Mouse (Mus musculus): ENCODE results near the gene Vmn1r193.
"Not testable (repeated sequence)": the region's sequence is repeated elsewhere in the genome, so short reads cannot be mapped to it uniquely, and the experiment has no call there.

Vmn1r193 gene

GRCm38 (mm10) chr13:22223060-22223459 lies at the start of gene Vmn1r193:
Gene Vmn1r193 (minus strand): TSS chr13:22223160.
- not testable (repeated sequence) for DNase-seq

GRCm38 (mm10) chr13:22271721-22272120 lies 48.8 kb upstream of the Vmn1r193 start:
- DNase-seq = no peak

DNA sequence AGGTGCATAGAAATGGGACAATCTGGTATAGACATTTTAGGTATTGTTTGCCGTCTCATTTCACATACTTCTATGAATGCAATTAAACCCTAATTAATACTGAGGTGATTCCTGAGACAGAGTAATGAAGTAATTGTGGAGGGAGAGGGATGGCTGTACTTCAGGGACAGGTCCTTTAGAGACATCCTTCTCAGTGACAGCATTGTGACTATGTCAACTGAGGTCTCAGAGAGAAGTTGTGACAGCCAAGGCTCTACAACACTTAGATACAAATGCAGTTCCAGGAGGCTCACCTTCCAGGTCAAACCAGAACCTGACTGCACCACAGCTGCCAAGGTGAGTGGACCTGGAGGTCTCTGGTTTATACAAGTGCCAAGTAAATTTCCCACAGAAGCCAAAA lies 47.3 kb upstream of the Vmn1r193 start, which contains the start of gene Vmn1r195:
Vmn1r195 (plus strand) TSS at position 301 of the 400 bp plus-strand sequence.
- DNase-seq = not testable (repeated sequence)

- DNase-seq = no peak
Measured at GRCm38 (mm10) chr13:22243915-22244314, 21.0 kb upstream of the Vmn1r193 start, which contains the start of gene Vmn1r194. Gene Vmn1r194 (plus strand): TSS chr13:22244215.

DNA sequence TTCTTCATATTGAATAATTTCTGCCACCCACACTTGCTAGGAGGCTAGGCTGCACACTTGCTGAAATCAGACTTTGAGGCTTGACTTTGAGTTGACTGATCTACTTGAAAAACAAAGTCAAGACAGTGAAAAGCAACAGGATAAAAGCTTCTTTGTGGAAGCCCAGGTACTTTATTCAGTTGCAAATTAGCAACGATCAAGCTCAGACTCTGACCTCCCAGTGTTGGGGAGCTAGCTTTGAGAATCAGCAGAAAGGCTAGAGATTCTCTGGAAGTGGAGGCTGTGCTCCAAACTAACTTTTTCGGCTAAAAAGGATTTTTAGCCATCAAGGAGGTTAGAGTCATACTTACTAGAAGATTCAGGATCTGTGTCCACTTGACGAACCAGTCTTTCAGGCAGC lies 30.2 kb downstream of the Vmn1r193 start:
- DNase-seq = not testable (repeated sequence)

DNA sequence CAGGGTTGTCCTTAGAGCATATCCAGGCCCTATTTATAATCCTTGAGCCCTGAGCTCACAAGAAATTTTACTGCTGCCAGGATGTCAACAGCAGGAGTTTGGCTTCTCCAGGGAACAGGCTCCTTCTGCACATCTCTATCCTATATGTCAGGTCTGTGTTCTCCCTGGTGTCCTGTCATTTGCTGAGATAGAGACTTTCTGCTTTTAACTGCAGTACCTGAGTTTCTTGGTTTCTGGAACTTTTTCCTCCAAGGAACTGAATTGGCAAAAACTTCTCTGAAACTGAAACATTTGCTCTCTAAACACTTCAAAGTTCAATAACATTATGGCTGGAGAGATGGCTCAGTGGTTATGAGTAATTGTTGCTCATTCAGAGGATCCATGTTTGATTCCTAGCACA lies 31.9 kb downstream of the Vmn1r193 start, which contains the start of gene Vmn1r192:
Vmn1r192 (minus strand) TSS at position 101 of the 400 bp plus-strand sequence.
- no peak for DNase-seq

DNA sequence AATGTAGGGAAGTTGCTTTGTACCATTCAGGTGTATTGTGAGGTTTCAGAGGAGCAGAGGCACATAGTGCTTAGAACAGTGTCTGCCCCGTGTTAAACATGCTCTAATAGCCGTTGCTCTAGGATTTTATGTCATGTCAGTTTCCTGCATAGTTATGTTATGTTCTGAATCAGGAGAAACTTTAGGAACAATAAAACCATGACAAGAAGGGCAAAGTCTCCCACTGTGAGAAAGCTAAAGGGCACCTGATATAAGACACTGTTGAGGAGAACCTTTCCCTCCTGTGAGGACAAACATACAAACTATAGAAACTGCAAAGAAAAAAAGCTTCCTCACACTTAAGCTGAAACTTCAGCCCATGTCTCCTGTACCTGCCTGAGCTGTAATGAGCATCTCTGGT lies 32.6 kb downstream of the Vmn1r193 start:
- DNase-seq = no peak

GRCm38 (mm10) chr13:22189313-22189712 lies 33.6 kb downstream of the Vmn1r193 start:
- DNase-seq = no peak

DNA sequence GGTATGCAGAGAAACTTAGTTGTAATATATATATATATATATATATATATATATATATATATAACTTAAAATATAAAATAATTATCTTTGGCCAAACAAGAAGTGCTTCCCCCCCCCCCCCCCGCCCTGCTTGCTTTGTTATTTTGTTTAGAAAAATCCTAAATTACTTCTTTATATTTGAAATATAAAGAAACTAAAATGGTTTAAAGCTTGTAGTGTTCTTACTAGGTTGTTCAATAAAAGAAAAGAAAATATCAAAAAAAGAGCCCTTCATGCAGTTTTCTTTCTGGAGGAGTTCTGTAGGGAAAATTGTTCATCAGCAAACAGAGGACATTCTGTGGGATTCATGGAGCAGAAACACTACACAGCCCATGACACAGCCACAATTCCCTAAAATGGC lies 39.1 kb downstream of the Vmn1r193 start, which contains the start of gene Vmn1r191:
Vmn1r191 (minus strand) TSS at position 101 of the 400 bp plus-strand sequence.
- DNase-seq = no peak

GRCm38 (mm10) chr13:22168416-22168815 lies 54.5 kb downstream of the Vmn1r193 start:
- no peak for DNase-seq

Measured in cerebellum, postnatal 36 days (tissue).